Mouse (Mus musculus): Measurements from ENCODE around the gene Ccr10. TPM values are rescaled to one million over a fixed set of nuclear protein-coding genes. Genes with fewer than 3 reads are reported as not detected.
"Not testable (repeated sequence)": the region's sequence is repeated elsewhere in the genome, so short reads cannot be mapped to it uniquely, and the experiment has no call there.

The Ccr10 gene
- polyA plus RNA-seq, 2 experiments, result not detected

DNA sequence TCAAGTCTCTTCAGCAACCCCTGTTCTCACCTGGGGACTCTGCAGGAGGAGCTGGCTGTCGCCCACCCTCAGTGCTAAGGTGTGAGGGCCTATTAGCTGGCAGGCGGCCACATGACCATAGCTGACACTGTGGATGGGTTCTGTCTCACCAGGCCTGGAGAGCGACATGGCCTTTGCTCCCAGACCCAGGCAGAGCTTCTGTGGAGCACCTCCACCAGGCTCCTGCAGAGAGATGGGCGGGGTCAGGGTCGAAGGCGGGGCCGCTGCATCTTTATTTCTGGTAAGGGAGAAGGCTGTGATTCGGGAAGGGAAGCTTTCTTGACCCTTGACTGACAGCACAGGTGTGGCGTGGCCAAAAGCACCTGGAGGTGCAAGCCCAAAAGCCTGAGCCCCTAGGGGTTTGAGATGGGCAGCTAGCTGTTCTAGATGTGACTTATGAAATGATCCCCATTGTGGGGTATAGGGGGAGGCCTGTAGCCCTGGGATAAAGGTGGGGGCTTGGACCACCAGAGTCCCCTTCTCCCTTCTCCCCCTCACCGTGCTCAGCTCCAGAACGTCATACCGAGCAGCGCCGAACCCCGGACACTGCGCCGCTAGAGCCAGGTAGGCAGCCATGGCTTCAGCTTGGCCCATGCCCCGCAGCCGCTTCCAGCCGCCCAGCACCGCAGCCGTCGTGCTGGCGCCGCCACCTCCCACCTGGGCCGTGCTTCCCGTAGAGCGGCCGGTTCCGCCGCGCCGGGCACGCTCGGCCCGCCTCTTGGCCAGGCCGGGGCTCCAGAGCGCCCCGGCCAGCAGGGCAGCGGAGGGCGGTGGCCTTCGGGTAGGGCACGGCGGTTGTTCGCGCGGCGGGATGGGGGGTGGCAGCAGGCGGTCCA, 11.5 kb downstream of the Ccr10 start:
- Histone ChIP-seq H3K4me3 (ENCODE audit: insufficient read depth in 1 of 2, low read depth in 2 of 2, low read length in 2 of 2) (peak overlapping the region in 1 of 2 experiments; percentile 12; a peak in 1 of 4 replicates), H3K4me2 (ENCODE audit: low read depth) (peak overlapping the region; percentile 24), H3K9ac (replicated peaks) (no peak overlapping the region), H3K27me3 (ENCODE audit: control insufficient read depth, insufficient read depth, low read length) (peaks cover 69% of the 10 kb centered on the region), H3K27ac (no peak overlapping the region), H3K36me3 (replicated peaks; ENCODE audit: control insufficient read depth, insufficient read depth, low read depth) (no peaks in the 10 kb centered on the region), H3K9me3 (ENCODE audit: control insufficient read depth, low read length) (no peaks in the 10 kb centered on the region), H3K4me1 (replicated peaks; ENCODE audit: control insufficient read depth in 2 of 2, insufficient read depth in 2 of 2, low read length in 1 of 2) (no peaks in the 10 kb centered on the region)
- WGBS (ENCODE audit: insufficient replicate concordance), result 26% methylated on average over 49 of the region's 49 CpGs
- TF ChIP-seq EP300 (IDR thresholded peaks at IDR 0.05; ENCODE audit: low read depth), result no peak
- TF ChIP-seq CTCF (IDR thresholded peaks at IDR 0.05; ENCODE audit: low read depth), result no peak
- ATAC-seq (ENCODE audit: insufficient read depth) (no peak), DNase-seq (ENCODE audit: low read depth in 3 of 3, low spot score in 3 of 3) (no peak)

DNA sequence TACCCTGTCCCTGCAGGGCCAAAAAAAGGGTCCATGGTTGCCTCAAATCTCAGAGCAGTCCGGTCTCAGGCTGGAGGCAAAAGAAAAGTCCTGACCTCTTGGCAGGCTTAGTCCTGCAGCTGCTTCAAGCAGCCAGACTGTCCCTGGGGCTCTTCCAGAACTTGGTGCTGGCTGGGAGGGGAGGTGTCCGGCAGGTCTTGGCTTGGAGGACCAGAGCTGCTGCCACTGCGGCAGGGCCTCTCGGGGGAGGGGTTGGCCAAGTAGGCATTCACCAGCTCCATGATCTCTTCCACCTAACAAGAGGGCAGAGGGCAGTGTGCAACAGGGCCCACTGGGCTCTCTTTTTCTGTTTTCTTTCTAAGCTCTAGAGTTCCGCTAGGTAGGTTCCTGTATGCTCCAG, 12.5 kb downstream of the Ccr10 start:
- no peak for DNase-seq (ENCODE audit: low read depth in 3 of 3, low spot score in 3 of 3)
- peaks cover 67% of the 10 kb centered on the region for H3K27me3 ChIP-seq (ENCODE audit: control insufficient read depth, insufficient read depth, low read length)
- 62% methylated on average over 5 of the region's 5 CpGs for WGBS (ENCODE audit: insufficient replicate concordance)

DNA sequence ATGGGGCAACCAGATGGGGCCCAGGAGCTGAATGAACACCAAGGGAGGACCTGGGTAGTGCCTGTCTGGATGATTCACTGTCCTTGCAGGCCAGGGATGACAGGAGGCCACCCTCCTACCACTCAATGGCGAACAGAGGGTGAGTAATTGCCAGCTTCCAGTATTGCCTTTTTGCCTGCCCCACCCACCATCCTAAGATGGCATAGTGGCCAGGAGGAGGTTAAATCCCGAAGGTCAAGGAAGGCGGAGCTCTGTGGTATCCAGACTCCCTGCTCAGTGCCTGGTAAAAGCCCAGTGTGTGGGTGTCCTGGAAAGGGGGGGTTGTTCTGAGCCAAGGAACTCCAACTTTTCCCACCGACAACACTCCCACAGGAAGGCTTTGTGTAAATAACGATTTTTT, 12.9 kb downstream of the Ccr10 start:
- H3K9me3 ChIP-seq (ENCODE audit: control insufficient read depth, low read length), result no peaks in the 10 kb centered on the region
- no peak overlapping the region for H3K27ac ChIP-seq
- H3K36me3 ChIP-seq (replicated peaks; ENCODE audit: control insufficient read depth, insufficient read depth, low read depth), result no peaks in the 10 kb centered on the region
- 44% methylated on average over 5 of the region's 5 CpGs for WGBS (ENCODE audit: insufficient replicate concordance)
- TF ChIP-seq CTCF (IDR thresholded peaks at IDR 0.05; ENCODE audit: low read depth) (no peak), EP300 (IDR thresholded peaks at IDR 0.05; ENCODE audit: low read depth) (no peak)
- no peaks in the 10 kb centered on the region for H3K4me1 ChIP-seq (replicated peaks; ENCODE audit: control insufficient read depth in 2 of 2, insufficient read depth in 2 of 2, low read length in 1 of 2)
- H3K9ac ChIP-seq (replicated peaks), result no peak overlapping the region
- H3K27me3 ChIP-seq (ENCODE audit: control insufficient read depth, insufficient read depth, low read length), result peaks cover 67% of the 10 kb centered on the region
- no peak overlapping the region for H3K4me2 ChIP-seq (ENCODE audit: low read depth)
- H3K4me3 ChIP-seq (ENCODE audit: insufficient read depth in 1 of 2, low read depth in 2 of 2, low read length in 2 of 2), result no peak overlapping the region
- no peak for DNase-seq (ENCODE audit: low read depth in 3 of 3, low spot score in 3 of 3)
- no peak for ATAC-seq (ENCODE audit: insufficient read depth)

More for the DNA sequence above, 12.5 kb downstream of the Ccr10 start:
- Histone ChIP-seq H3K4me1 (replicated peaks; ENCODE audit: control insufficient read depth in 2 of 2, insufficient read depth in 2 of 2, low read length in 1 of 2) (no peaks in the 10 kb centered on the region), H3K9ac (replicated peaks) (no peak overlapping the region), H3K36me3 (replicated peaks; ENCODE audit: control insufficient read depth, insufficient read depth, low read depth) (no peaks in the 10 kb centered on the region), H3K27ac (no peak overlapping the region), H3K4me2 (ENCODE audit: low read depth) (no peak overlapping the region), H3K9me3 (ENCODE audit: control insufficient read depth, low read length) (no peaks in the 10 kb centered on the region), H3K4me3 (ENCODE audit: insufficient read depth in 1 of 2, low read depth in 2 of 2, low read length in 2 of 2) (no peak overlapping the region)
- no peak for ATAC-seq (ENCODE audit: insufficient read depth)
- TF ChIP-seq EP300 (IDR thresholded peaks at IDR 0.05; ENCODE audit: low read depth), result no peak

DNA sequence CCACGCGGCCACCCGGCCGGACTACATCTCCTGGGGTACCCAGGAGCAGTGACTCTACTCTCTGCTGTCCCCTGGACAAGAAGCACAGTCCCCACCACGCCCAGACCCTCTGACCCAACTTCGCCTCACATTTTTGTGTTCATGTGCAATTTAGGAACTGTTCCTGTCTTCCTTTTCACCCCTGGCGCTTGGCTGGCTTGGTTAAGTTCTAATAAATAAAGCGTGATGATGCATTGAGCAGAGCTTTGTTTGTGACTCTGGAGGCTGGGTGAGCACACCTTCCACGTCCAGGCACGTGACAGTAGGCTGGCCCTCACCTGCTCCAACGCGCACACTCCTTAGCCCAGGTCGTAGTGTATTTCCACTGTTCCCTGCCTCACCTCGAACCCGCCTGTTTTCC, 13.7 kb downstream of the Ccr10 start:
- H3K4me1 ChIP-seq (replicated peaks; ENCODE audit: control insufficient read depth in 2 of 2, insufficient read depth in 2 of 2, low read length in 1 of 2), result no peaks in the 10 kb centered on the region
- WGBS (ENCODE audit: insufficient replicate concordance), result 67% methylated on average over 15 of the region's 15 CpGs
- no peak overlapping the region for H3K9ac ChIP-seq (replicated peaks)
- TF ChIP-seq EP300 (IDR thresholded peaks at IDR 0.05; ENCODE audit: low read depth) (no peak), CTCF (IDR thresholded peaks at IDR 0.05; ENCODE audit: low read depth) (no peak)
- H3K27ac ChIP-seq, result no peak overlapping the region
- ATAC-seq (ENCODE audit: insufficient read depth), result no peak
- no peak overlapping the region for H3K4me2 ChIP-seq (ENCODE audit: low read depth)
- DNase-seq (ENCODE audit: low read depth in 3 of 3, low spot score in 3 of 3), result no peak
- H3K36me3 ChIP-seq (replicated peaks; ENCODE audit: control insufficient read depth, insufficient read depth, low read depth), result no peaks in the 10 kb centered on the region
- no peaks in the 10 kb centered on the region for H3K9me3 ChIP-seq (ENCODE audit: control insufficient read depth, low read length)
- H3K4me3 ChIP-seq (ENCODE audit: insufficient read depth in 1 of 2, low read depth in 2 of 2, low read length in 2 of 2), result no peak overlapping the region
- peaks cover 64% of the 10 kb centered on the region for H3K27me3 ChIP-seq (ENCODE audit: control insufficient read depth, insufficient read depth, low read length)

DNA sequence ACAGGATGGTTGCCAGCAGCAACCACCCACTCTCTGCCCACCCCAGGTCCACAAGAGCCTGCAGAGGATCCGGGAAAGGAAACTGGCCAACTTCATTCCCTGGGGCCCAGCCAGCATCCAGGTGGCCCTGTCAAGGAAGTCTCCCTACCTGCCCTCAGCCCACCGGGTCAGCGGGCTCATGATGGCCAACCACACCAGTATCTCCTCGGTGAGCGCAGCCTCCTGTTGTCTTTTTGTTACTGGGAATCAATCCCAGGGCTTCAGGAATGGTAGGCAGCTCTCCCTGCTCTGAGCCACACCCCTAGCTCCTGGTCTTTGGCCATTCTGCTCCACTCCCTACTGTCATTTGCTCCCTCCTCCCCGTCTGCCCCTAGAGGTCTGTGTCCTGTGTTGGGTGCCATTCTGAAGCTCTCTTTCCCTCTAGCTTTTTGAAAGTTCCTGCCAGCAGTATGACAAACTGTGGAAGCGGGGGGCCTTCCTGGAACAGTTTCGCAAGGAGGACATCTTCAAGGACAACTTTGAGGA, 14.2 kb downstream of the Ccr10 start:
- not testable (repeated sequence) for H3K9me3 ChIP-seq (ENCODE audit: control insufficient read depth, low read length); ATAC-seq (ENCODE audit: insufficient read depth); H3K27ac ChIP-seq; H3K4me2 ChIP-seq (ENCODE audit: low read depth); H3K4me1 ChIP-seq (replicated peaks; ENCODE audit: control insufficient read depth in 2 of 2, insufficient read depth in 2 of 2, low read length in 1 of 2); H3K36me3 ChIP-seq (replicated peaks; ENCODE audit: control insufficient read depth, insufficient read depth, low read depth); H3K4me3 ChIP-seq (ENCODE audit: insufficient read depth in 1 of 2, low read depth in 2 of 2, low read length in 2 of 2); H3K9ac ChIP-seq (replicated peaks); DNase-seq (ENCODE audit: low read depth in 3 of 3, low spot score in 3 of 3)
- 60% methylated on average over 6 of the region's 8 CpGs for WGBS (ENCODE audit: insufficient replicate concordance)
- H3K27me3 ChIP-seq (ENCODE audit: control insufficient read depth, insufficient read depth, low read length), result peaks cover 64% of the 10 kb centered on the region

DNA sequence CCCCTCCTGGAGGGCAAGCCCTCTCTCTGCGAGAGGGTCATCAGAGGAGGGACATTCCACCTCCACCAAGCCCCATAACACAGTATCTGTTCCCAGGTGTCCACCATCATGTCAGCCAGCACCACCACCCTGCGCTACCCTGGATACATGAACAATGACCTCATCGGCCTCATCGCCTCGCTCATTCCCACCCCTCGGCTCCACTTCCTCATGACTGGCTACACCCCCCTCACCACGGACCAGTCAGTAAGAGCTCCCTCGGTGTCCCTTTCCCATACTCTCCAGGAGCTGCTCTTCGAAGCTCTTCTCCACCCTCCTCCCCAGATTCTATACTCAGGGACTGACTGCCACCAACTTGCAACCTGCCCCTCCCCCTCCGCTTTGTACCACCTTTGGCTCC, 15.1 kb downstream of the Ccr10 start:
- not testable (repeated sequence) for H3K36me3 ChIP-seq (replicated peaks; ENCODE audit: control insufficient read depth, insufficient read depth, low read depth); H3K4me1 ChIP-seq (replicated peaks; ENCODE audit: control insufficient read depth in 2 of 2, insufficient read depth in 2 of 2, low read length in 1 of 2); H3K9ac ChIP-seq (replicated peaks); H3K27ac ChIP-seq; H3K9me3 ChIP-seq (ENCODE audit: control insufficient read depth, low read length); H3K4me3 ChIP-seq (ENCODE audit: insufficient read depth in 1 of 2, low read depth in 2 of 2, low read length in 2 of 2); DNase-seq (ENCODE audit: low read depth in 3 of 3, low spot score in 3 of 3); ATAC-seq (ENCODE audit: insufficient read depth); H3K4me2 ChIP-seq (ENCODE audit: low read depth)
- WGBS (ENCODE audit: insufficient replicate concordance), result 52% methylated on average over 8 of the region's 10 CpGs
- H3K27me3 ChIP-seq (ENCODE audit: control insufficient read depth, insufficient read depth, low read length), result peaks cover 64% of the 10 kb centered on the region

All from liver, embryonic 14.5 days (tissue).